Mouse (Mus musculus) CH12.LX (cell line): ENCODE results near the gene Tmem218. TPM values are rescaled to one million over a fixed set of nuclear protein-coding genes. Genes with fewer than 3 reads are reported as not detected.

Source experiments
- DNase-seq: peaks from one replicate; pipeline ENCODE4 v3.0.0-alpha.2; 2013; ENCODE audit errors: extremely low read depth
- H3K27ac ChIP-seq: 2 replicates; pipeline ENCODE4 v1.5.1; 2012; ENCODE audit warnings: low read depth, mild to moderate bottlenecking, control low read depth, moderate library complexity; ENCODE audit not compliant: insufficient read depth
- H3K27me3 ChIP-seq: replicated peaks from 2 replicates; pipeline ENCODE3; 2012; ENCODE audit warnings: inconsistent platforms
- H3K36me3 ChIP-seq, 2 experiments: replicated peaks in 1 of 2; 2 replicates each; pipeline versions ENCODE3 to v1.6.1; 2012; ENCODE audit warnings: inconsistent platforms in 1 of 2, low read length in 1 of 2, mild to moderate bottlenecking in 1 of 2, mixed read lengths in 1 of 2, moderate library complexity in 1 of 2; ENCODE audit not compliant: control insufficient read depth in 1 of 2, insufficient read depth in 1 of 2
- H3K4me1 ChIP-seq, 2 experiments: 2 replicates each; pipeline ENCODE4 v1.6.1; 2012; ENCODE audit warnings: inconsistent platforms in 1 of 2, moderate library complexity in 1 of 2; ENCODE audit not compliant: insufficient read depth in 2 of 2, control insufficient read depth in 1 of 2
- H3K4me2 ChIP-seq: 2 replicates; pipeline ENCODE4 v1.6.1; 2012; ENCODE audit warnings: low read depth, mild to moderate bottlenecking, control low read depth; ENCODE audit not compliant: poor library complexity, insufficient read depth, severe bottlenecking
- H3K4me3 ChIP-seq, 3 experiments: fragments of 150-350 bp in 1 of 3; sonication (generic) in 1 of 3; replicated peaks in 1 of 3; 2 replicates each; pipeline versions ENCODE3 to v1.5.1; 2011 to 2012; ENCODE audit warnings: low read depth in 2 of 3, low read length in 2 of 3, mild to moderate bottlenecking in 2 of 3, moderate library complexity in 2 of 3, control low read depth in 1 of 3, improper control_type of control experiment in 1 of 3, inconsistent platforms in 1 of 3, mixed read lengths in 1 of 3; ENCODE audit not compliant: poor library complexity in 1 of 3
- H3K79me2 ChIP-seq: replicated peaks from 2 replicates; pipeline ENCODE4 v1.6.1; 2012; ENCODE audit warnings: mild to moderate bottlenecking, moderate library complexity; ENCODE audit not compliant: control insufficient read depth, poor library complexity, insufficient read depth, severe bottlenecking; ENCODE audit errors: extremely low read depth
- H3K9ac ChIP-seq: 2 replicates; pipeline ENCODE4 v1.6.1; 2012; ENCODE audit warnings: low read depth, mild to moderate bottlenecking, control low read depth, moderate library complexity; ENCODE audit not compliant: insufficient read depth
- H3K9me3 ChIP-seq: replicated peaks from 2 replicates; pipeline ENCODE3; 2012; ENCODE audit warnings: low read length, inconsistent platforms, mixed read lengths
- BHLHE40 ChIP-seq: IDR thresholded peaks from 2 replicates; pipeline ENCODE4 v1.6.1; 2011; ENCODE audit warnings: mild to moderate bottlenecking, low read depth, low read length, improper control_type of control experiment
- CHD2 ChIP-seq: IDR thresholded peaks from 2 replicates; pipeline ENCODE4 v1.6.1; 2011; ENCODE audit warnings: low read length, improper control_type of control experiment
- CTCF ChIP-seq, 2 experiments: IDR thresholded peaks in 1 of 2; conservative IDR thresholded peaks in 1 of 2; 2 replicates each; pipeline ENCODE4 v1.5.1; 2011 to 2012; ENCODE audit warnings: low read depth in 2 of 2, low read length in 2 of 2, improper control_type of control experiment in 1 of 2, inconsistent platforms in 1 of 2, mild to moderate bottlenecking in 1 of 2, moderate library complexity in 1 of 2
- ELF1 ChIP-seq: IDR thresholded peaks from 2 replicates; pipeline ENCODE4 v1.6.1; 2014; ENCODE audit warnings: low read depth, mild to moderate bottlenecking, inconsistent platforms, low read length, improper control_type of control experiment
- ETS1 ChIP-seq: conservative IDR thresholded peaks from 2 replicates; pipeline ENCODE4 v1.6.1; 2012; ENCODE audit warnings: low read depth, mild to moderate bottlenecking, inconsistent platforms, low read length, improper control_type of control experiment, moderate library complexity
- HCFC1 ChIP-seq: IDR thresholded peaks from 2 replicates; pipeline ENCODE4 v1.6.1; 2012; ENCODE audit warnings: low read depth, mild to moderate bottlenecking, inconsistent platforms, low read length, improper control_type of control experiment
- IRF4 ChIP-seq: IDR thresholded peaks from 2 replicates; pipeline ENCODE4 v1.6.1; 2014; ENCODE audit warnings: low read depth, mild to moderate bottlenecking, inconsistent platforms, low read length, improper control_type of control experiment
- MAFK ChIP-seq: IDR thresholded peaks from 2 replicates; pipeline ENCODE4 v1.6.1; 2011; ENCODE audit warnings: low read length, improper control_type of control experiment; ENCODE audit not compliant: insufficient replicate concordance
- MAX ChIP-seq: IDR thresholded peaks from 2 replicates; pipeline ENCODE4 v1.6.1; 2011; ENCODE audit warnings: low read length, improper control_type of control experiment
- MAZ ChIP-seq: IDR thresholded peaks from 2 replicates; pipeline ENCODE4 v1.6.1; 2012; ENCODE audit warnings: low read depth, mild to moderate bottlenecking, inconsistent platforms, low read length, improper control_type of control experiment, moderate library complexity
- MXI1 ChIP-seq: IDR thresholded peaks from 2 replicates; pipeline ENCODE4 v1.6.1; 2011; ENCODE audit warnings: mild to moderate bottlenecking, low read depth, low read length, improper control_type of control experiment
- MYC ChIP-seq: IDR thresholded peaks from 2 replicates; pipeline ENCODE4 v1.6.1; 2011; ENCODE audit warnings: low read depth, mild to moderate bottlenecking, improper control_type of control experiment, low read length
- NELFE ChIP-seq: IDR thresholded peaks from 2 replicates; pipeline ENCODE4 v1.6.1; 2011; ENCODE audit warnings: low read depth, low read length, improper control_type of control experiment
- NRF1 ChIP-seq: IDR thresholded peaks from 2 replicates; pipeline ENCODE4 v1.6.1; 2014; ENCODE audit warnings: low read depth, mild to moderate bottlenecking, inconsistent platforms, low read length, improper control_type of control experiment, moderate library complexity
- RAD21 ChIP-seq: IDR thresholded peaks from 2 replicates; pipeline ENCODE4 v1.6.1; 2011; ENCODE audit warnings: low read depth, mild to moderate bottlenecking, low read length, improper control_type of control experiment, moderate library complexity
- RCOR1 ChIP-seq: conservative IDR thresholded peaks from 2 replicates; pipeline ENCODE4 v1.6.1; 2012; ENCODE audit warnings: low read depth, mild to moderate bottlenecking, inconsistent platforms, low read length, improper control_type of control experiment
- SIN3A ChIP-seq: IDR thresholded peaks from 2 replicates; pipeline ENCODE4 v1.6.1; 2012; ENCODE audit warnings: low read length, improper control_type of control experiment, inconsistent platforms
- SMC3 ChIP-seq: IDR thresholded peaks from 2 replicates; pipeline ENCODE4 v1.6.1; 2011; ENCODE audit warnings: low read depth, low read length, improper control_type of control experiment
- UBTF ChIP-seq: IDR thresholded peaks from 2 replicates; pipeline ENCODE4 v1.6.1; 2012; ENCODE audit warnings: low read depth, mild to moderate bottlenecking, inconsistent platforms, low read length, improper control_type of control experiment, moderate library complexity
- ZKSCAN1 ChIP-seq: IDR thresholded peaks from 2 replicates; pipeline ENCODE4 v1.6.1; 2012; ENCODE audit warnings: low read depth, inconsistent platforms, low read length, improper control_type of control experiment, borderline replicate concordance
- ZMIZ1 ChIP-seq: IDR thresholded peaks from 2 replicates; pipeline ENCODE4 v1.6.1; 2012; ENCODE audit warnings: low read depth, mild to moderate bottlenecking, inconsistent platforms, low read length, improper control_type of control experiment
- ZNF384 ChIP-seq: IDR thresholded peaks from 2 replicates; pipeline ENCODE4 v1.6.1; 2012; ENCODE audit warnings: low read depth, low read length, improper control_type of control experiment, inconsistent platforms
- dilution Hi-C: fragments of 300-500 bp; cut with MboI; formaldehyde crosslinking; loops from 2 replicates; pipeline ENCODE4 v1.14.3; 2020; ENCODE audit warnings: low sequenced_read_pairs; ENCODE audit not compliant: extremely low pct_unique_long_range_greater_than_20kb, extremely low pct_ligation_motif_present
- in situ Hi-C: fragments of 300-500 bp; cut with MboI; formaldehyde crosslinking; loops from 3 replicates; pipeline ENCODE4 v1.14.3; 2019; ENCODE audit warnings: low sequenced_read_pairs, low pct_ligation_motif_present, low pct_unique_long_range_greater_than_20kb, mixed read lengths
- polyA plus RNA-seq: library from polyadenylated mRNA; unstranded; fragments of >175 nt; gene quantifications from 2 replicates; pipeline ENCODE4 v1.2.1, GENCODE M21; 2012; ENCODE audit warnings: low read depth; ENCODE audit not compliant: insufficient read length
- total RNA-seq, 2 experiments: library from RNA; depleted of rRNA; stranded (reverse); fragments of 300-350 nt in 1 of 2; fragments of >200 nt in 1 of 2; gene quantifications; 2 replicates each; pipeline ENCODE4 v1.2.3; 2012 to 2014

The Tmem218 gene
- total and polyA plus RNA-seq, 3 experiments: 2.7 to 3.1 (median 3.0) TPM

DNA sequence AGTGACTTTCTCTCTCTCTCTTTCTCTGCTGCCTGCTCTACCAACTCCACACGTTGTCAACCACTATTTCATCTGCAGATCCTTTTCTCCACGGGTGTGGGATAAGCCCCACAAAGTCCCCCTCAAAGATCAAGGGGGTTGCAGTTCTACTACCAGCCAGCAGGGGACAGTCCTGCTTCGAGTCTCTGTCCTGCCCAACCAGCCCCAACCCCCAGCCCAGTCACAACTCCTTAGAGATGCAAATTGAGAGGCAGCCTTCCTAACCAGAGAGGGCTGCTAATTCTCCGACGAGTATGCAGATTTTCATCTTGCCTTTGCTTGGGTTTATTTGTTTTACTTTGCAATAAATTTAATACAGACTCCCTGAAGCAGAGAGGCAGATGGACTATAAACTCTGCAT is 30.9 kb upstream of the Tmem218 start:
- peaks cover 0 to 8% of the 10 kb centered on the region in 2 experiments; a peak in 2 of 4 replicates for H3K4me1 ChIP-seq
- TF ChIP-seq RAD21: peak; percentile 87
- peak; percentile 14; the same call in 1 of the 2 replicates for TF ChIP-seq HCFC1
- no peak for TF ChIP-seq ELF1
- TF ChIP-seq IRF4: 0 out of 2 replicates have a peak, but pooled peaks have one; percentile 25
- TF ChIP-seq ZNF384: no peak
- peak; percentile 94 for TF ChIP-seq SMC3
- peak; percentile 92 to 98 for TF ChIP-seq CTCF (conservative IDR thresholded peaks at IDR 0.05 in 1 of 2, IDR thresholded peaks at IDR 0.05 in 1 of 2; ENCODE audit: low read depth in 2 of 2, low read length in 2 of 2)
- TF ChIP-seq MAZ: peak; percentile 56; the same call in 1 of the 2 replicates
- peak; percentile 34; the same call in 1 of the 2 replicates for TF ChIP-seq NELFE
- peak; percentile 65; the same call in 1 of the 2 replicates for TF ChIP-seq CHD2
- TF ChIP-seq ETS1: no peak
- TF ChIP-seq ZMIZ1: no peak
- TF ChIP-seq BHLHE40: no peak
- no peaks in the 10 kb centered on the region for H3K79me2 ChIP-seq
- H3K4me2 ChIP-seq: peak overlapping the region; percentile 69; the same call in 1 of the 2 replicates
- DNase-seq: peak; percentile 77
- no peak overlapping the region for H3K27ac ChIP-seq
- no peak overlapping the region for H3K9ac ChIP-seq
- in situ Hi-C loops: loop anchor here (5.0 kb wide), 1 partner anchor 50 kb away; no protein-coding TSS in a partner anchor
- H3K9me3 ChIP-seq: no peaks in the 10 kb centered on the region
- H3K4me3 ChIP-seq: no peak overlapping the region
- H3K36me3 ChIP-seq: no peaks in the 10 kb centered on the region
- H3K27me3 ChIP-seq: peaks cover 8% of the 10 kb centered on the region
- dilution Hi-C loops: no loop called here

GRCm38 (mm10) chr9:37177551-37177950 is 30.5 kb upstream of the Tmem218 start:
- Histone ChIP-seq H3K4me3 (no peak overlapping the region), H3K9ac (no peak overlapping the region), H3K4me2 (peak overlapping the region; percentile 69; the same call in 1 of the 2 replicates), H3K79me2 (no peaks in the 10 kb centered on the region), H3K9me3 (no peaks in the 10 kb centered on the region), H3K4me1 (peaks cover 0 to 8% of the 10 kb centered on the region in 2 experiments; a peak in 2 of 4 replicates), H3K36me3 (no peaks in the 10 kb centered on the region), H3K27ac (no peak overlapping the region), H3K27me3 (peaks cover 8% of the 10 kb centered on the region)
- dilution Hi-C loops: no loop called here
- in situ Hi-C loops: loop anchor here (5.0 kb wide), 1 partner anchor 50 kb away; no protein-coding TSS in a partner anchor
- DNase-seq: no peak
- TF ChIP-seq ZKSCAN1 (no peak), MAX (no peak), MXI1 (no peak), NELFE (no peak), MYC (no peak), MAFK (no peak), NRF1 (no peak), CHD2 (no peak), MAZ (no peak), RCOR1 (no peak), SIN3A (no peak), CTCF (conservative IDR thresholded peaks at IDR 0.05 in 1 of 2, IDR thresholded peaks at IDR 0.05 in 1 of 2; ENCODE audit: low read depth in 2 of 2, low read length in 2 of 2) (no peak), ETS1 (no peak), UBTF (no peak)
